23 mouse cellular contexts compared by ENCODE assay signal in the genomic region with DNA sequence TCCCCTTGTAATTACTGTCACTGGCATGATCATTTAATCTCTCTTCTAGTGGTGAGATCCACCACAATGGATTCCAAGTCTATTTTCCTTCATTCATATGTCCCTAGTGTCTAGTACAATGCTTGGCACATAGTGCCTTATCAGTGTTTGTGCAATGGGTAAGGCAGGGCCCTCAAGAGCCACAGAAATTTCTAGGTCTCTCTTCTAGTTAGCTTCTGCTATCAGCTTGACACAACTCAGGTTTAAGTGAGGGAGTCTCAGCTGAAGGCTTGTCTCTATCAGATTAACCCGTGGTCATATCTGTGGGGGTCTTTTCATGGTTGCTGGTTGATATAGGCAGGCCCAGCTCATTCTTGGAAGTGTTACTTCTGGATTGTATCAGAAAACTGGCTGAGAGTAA.
"Had no signal": no experiment of that assay in that cellular context is flagged by ENCODE, and none has a peak within 500 bp of the region (broad histone marks: within the 10 kb centered on the region; RNA-seq: fewer than 3 reads in every experiment).

No protein-coding gene starts in this region.

- H3K36me3 ChIP-seq: heart, embryonic 10.5 days; heart, embryonic 12.5 days; hindbrain, embryonic 13.5 days; hindbrain, embryonic 15.5 days; kidney, embryonic 15.5 days; limb, embryonic 13.5 days; limb, embryonic 15.5 days had no signal

- H3K9me3 ChIP-seq: heart, embryonic 10.5 days; heart, embryonic 12.5 days; hindbrain, embryonic 13.5 days; hindbrain, embryonic 15.5 days; kidney, embryonic 15.5 days; limb, embryonic 13.5 days; limb, embryonic 15.5 days had no signal

- H3K4me2 ChIP-seq: heart, embryonic 12.5 days; hindbrain, embryonic 13.5 days; hindbrain, embryonic 15.5 days; kidney, embryonic 15.5 days; limb, embryonic 13.5 days; limb, embryonic 15.5 days had no signal

- H3K9ac ChIP-seq: heart, embryonic 12.5 days; hindbrain, embryonic 13.5 days; hindbrain, embryonic 15.5 days; kidney, embryonic 15.5 days; limb, embryonic 13.5 days; limb, embryonic 15.5 days had no signal

- H3K27me3 ChIP-seq: hindbrain, embryonic 13.5 days; hindbrain, embryonic 15.5 days; limb, embryonic 13.5 days; limb, embryonic 15.5 days had no signal

- H3K4me3 ChIP-seq: gastrocnemius, adult 2 months; heart, embryonic 10.5 days; heart, embryonic 12.5 days; hindbrain, embryonic 13.5 days; hindbrain, embryonic 15.5 days; kidney, embryonic 15.5 days; limb, embryonic 13.5 days; limb, embryonic 15.5 days had no signal

- H3K27ac ChIP-seq: gastrocnemius, adult 2 months; heart, embryonic 10.5 days; hindbrain, embryonic 13.5 days; hindbrain, embryonic 15.5 days; hindbrain, postnatal 0 days; kidney, embryonic 15.5 days; kidney, postnatal 0 days; limb, embryonic 13.5 days; limb, embryonic 15.5 days had no signal

- ATAC-seq: hindbrain, postnatal 0 days; intestine, embryonic 16.5 days had no signal

- H3K4me1 ChIP-seq: heart, embryonic 10.5 days; heart, embryonic 12.5 days; hindbrain, embryonic 13.5 days; hindbrain, embryonic 15.5 days; kidney, embryonic 15.5 days; limb, embryonic 13.5 days; limb, embryonic 15.5 days had no signal

- DNase-seq: gastrocnemius, adult 2 months; gastrocnemius, postnatal 10 days; gastrocnemius, postnatal 25 days; heart, adult 18-20 months; heart, postnatal 10 days; heart, postnatal 36 days; kidney, adult 11 months; kidney, adult 2 months; kidney, adult 9 months; kidney, postnatal 14 days; kidney, postnatal 36 days; layer of hippocampus, adult 9-11 months; left cerebral cortex, postnatal 4 days had no signal
